Mouse (Mus musculus) spleen, postnatal 36 days (tissue): ENCODE measurements around the gene Lypd1.

Experiments used
- DNase-seq, 2 experiments: peaks; one replicate each; pipeline ENCODE4 v3.0.0; 2022; ENCODE audit warnings: low spot score in 2 of 2, mixed read lengths in 1 of 2

Gene Lypd1

DNA sequence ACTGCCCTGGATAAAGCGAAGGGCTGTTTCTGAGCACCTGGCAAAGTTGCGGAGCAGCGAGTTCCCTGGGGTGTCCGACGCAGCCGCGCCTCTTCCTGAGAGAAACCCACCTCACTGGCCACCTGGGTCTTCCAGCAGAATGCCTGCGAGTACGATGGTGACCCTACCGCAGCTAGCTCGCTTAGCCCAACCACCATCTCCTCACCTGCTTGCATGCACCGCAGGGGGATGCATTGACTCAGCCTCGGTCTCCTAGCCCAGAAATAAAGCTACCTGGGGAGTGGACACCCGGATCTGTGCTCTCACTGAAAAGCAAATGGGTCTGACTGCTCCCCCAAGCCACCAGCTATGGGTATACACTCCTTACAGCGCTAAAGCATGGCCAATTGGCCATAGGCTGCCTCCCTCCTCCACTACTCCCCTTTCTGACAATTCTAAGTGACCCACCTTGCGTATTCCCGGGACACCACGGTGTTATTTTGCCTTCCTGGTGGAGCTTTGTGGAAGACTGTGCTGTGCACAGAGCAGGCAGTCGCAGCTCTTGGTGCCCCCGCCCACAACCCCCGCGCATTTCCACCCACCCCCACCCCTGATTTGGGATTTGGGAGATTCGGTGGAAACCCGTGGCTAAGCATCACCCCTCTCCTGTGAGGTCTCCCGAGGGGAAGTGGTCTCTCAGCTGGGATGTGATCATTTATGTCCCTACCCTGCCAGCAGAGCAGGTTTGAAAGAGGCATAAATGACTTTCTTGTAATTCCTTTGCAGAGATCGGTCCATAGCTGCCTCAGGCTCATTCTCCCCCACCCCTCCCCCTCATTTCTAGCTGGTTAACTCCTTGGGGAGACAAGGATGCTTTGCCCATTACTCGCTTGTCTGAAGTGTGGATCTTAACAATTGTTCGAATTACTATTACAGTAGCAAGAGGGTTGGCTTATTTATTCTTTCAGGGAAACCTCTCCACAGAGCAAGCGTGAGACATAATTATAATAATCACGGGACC lies at the start of gene Lypd1:
TSS of gene Lypd1 (minus strand) at position 501 of the 1,000 bp plus-strand sequence.
- no peak for DNase-seq

DNA sequence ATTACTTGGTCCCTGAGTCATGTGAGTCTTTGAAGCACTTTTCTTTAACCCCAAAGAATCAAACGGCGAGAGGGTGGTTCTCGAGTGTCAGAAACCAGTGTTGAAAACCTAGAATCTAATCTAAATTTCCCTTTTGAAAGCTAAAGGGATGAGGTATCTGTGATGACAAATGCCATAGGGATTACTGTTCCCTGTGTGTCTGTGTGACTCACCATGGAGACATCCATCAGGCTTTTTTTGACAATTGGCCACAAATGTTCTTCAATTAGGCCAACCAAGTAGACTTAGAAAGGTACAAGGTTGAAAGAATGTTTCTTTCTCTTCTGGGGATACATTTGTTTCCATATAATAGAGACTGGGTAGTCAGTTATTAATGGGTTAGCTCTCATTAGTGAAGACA lies 38.1 kb upstream of the Lypd1 start:
- DNase-seq = no peak

DNA sequence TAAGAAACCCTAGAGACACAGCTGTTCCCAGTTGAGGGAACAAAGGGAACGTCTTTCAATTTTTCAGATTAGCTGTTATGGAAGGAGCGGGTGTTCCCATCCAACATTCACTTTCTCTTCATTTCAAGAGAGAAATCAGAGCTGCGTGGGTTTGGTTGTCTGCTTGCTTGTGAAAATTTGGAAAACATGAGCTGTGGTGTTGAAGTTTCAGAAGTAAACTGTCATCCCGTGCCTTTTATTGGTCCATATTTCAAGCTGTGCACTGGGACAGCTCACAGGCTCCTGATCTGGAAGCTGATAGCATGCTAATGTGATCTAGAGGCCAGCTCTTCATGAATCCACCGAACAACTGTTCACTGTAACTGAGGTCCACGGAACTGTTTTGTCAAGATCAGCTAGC lies 36.2 kb upstream of the Lypd1 start:
- DNase-seq = no peak

DNA sequence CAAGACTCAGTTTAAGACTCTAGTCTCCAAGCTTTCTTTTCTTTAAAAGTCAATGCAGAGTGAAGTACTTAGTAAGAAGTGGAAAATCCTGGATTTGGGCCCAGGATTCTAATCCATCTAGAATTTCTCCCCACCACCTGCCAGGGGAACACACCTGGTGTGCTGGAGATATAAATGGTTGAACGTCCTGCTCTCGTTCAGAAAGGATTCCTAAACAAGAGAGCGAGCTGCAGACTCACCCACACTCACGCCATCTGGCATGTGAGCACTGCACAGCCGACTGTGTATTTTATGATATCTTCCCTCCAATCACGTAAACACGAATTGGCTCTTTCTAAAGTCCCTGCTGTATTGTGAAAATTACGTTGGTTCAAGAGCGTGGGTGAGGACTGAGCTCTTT lies 32.2 kb upstream of the Lypd1 start:
- DNase-seq = no peak

DNA sequence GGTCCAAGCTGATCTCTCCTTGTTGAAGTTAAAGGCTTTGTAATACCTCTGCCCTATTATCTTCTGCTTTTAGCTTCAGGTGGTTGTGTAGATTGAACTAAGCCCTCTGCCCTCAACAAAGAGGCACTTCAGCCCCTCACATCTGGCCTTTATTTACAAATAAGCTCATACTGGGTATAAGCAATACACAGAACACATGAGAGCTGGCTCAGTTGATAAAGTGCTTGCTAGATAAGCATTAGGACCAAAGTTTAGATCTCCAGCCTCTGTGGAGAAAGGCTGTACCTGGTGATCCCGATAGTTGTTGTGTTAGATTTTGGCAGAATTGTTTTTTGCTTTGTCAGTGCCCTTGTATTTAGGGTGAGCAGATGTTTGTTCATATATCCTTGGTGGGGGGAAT lies 30.4 kb upstream of the Lypd1 start:
- no peak for DNase-seq

DNA sequence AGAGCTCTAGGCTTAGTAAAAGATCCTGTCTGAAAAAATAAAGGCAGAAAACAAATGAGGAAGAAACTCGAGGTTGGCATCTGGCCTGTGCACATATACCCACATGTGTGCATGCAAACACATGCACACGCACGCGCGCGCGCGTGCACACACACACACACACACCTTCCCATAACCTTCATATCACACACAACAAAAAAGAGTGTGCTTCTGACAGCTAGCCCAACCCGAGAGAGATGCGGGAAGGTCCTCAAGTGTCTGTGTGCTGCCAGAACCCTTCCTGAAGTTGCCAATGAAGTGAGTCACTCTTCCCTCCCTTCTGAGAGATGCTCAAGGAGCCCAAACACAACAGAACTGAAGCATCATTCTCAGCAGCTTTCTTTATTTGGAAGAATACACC lies 12.6 kb upstream of the Lypd1 start:
- no peak for DNase-seq

DNA sequence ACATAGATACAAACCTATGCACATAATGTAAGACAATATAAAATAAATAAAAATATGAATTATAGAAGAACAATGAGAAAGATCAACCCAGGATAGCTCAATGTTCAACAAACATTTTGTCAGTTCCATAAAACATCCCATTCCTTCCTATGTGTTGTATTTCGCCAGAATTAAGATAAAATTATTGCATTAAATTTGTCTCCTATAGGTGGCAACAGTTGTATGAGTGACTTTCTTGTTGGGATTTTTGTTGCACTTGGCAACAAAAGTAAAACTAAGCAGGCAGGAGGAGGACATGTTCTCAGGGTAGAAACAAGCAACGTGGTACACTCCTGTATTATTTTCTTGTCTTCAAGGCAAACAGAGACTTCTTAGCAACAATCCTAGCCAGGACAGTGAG lies 10.2 kb upstream of the Lypd1 start:
- no peak for DNase-seq

DNA sequence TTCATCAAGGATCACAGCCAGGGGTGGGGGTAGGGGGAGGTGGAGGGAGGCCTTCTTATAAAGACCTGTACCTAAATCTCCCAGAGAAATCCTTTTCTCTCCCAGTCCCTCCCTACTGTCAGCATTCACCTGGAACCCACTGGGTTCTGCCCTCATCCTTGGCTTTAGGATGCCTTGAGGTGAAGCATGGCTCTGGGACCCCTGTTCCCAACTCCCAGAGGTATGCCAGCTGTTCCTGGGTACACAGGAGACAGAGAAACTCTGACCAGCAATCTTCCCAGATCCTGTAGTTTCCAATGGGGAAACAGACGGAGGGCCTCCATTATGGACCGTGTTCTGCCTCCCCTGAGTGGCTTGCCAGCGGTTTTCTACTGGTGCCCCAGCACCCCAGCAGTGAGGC lies 7.8 kb upstream of the Lypd1 start:
- no peak for DNase-seq

DNA sequence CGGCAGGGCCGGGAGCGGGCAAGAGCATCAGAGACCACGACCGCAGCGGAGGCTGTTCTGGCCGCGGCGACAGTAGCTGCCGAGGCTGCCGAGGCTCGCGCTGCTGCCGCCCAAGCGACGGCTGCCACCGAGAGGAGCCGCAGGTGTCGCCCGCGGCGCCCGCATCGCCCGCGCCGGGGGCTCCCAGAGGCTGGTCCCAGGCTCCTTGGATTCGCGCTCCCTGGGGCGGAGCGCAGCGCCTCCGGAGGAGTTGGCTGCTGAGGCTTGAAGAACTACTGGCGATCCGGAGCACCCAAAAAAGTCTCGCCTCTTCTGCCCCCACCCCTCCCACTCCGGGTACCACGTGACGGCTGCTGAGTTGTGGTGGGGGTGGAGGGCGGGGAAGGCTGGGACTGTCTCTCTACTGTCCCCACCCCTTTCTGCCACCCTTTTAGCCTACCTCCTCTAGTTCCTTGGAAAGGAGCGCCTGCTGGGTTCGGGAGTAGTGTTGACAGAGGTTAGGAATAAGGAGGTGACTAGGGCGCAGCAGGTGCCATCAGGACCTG lies 928 bp downstream of the Lypd1 start:
- DNase-seq = no peak

DNA sequence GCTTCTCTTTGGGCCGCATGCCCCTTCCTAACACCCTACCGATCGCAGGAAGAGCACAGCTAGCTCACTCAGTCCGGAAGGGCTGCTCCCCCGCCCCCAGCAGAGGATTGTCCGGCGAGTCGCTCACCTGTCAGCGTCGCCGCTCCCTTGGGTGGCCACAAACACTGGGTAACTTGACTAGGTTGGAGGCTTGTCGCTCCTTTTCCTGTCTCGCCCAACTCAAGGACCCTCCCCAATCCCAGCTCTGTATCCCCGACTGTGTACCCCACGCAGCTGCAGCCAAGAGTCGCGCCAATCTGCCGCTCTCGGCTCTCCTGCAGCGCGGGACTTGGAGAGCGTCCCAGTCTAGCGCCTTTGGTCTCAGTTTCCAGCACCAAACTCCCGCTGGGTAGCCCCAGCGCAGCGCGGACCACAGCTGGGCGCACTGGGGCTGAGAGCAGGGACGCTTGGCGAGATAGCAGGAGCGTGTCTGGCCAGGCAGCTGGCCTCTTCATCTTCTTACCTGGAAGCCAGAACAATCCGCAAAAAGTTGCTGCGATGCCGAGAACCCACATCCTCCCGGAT lies 1.5 kb downstream of the Lypd1 start:
- DNase-seq = no peak

DNA sequence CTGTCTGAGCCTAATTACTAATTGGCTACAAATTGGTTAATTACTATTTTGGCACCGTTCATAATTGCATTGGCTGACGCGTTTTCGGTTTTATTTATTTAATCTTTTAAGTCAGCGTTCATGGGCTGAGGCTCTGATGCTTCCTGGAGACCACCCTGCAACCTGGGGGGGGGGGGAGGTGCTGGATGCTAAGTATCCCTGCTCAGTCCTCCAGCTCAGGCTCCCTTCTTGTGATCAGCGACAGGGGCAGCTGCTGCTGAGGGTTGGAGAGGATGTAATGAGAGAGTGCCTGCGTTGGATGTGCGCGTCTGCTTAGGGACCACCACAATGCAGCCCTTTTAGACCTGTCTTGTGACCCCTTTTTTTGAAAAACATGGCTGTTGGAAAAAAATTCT lies 2.0 kb downstream of the Lypd1 start:
- DNase-seq = no peak

DNA sequence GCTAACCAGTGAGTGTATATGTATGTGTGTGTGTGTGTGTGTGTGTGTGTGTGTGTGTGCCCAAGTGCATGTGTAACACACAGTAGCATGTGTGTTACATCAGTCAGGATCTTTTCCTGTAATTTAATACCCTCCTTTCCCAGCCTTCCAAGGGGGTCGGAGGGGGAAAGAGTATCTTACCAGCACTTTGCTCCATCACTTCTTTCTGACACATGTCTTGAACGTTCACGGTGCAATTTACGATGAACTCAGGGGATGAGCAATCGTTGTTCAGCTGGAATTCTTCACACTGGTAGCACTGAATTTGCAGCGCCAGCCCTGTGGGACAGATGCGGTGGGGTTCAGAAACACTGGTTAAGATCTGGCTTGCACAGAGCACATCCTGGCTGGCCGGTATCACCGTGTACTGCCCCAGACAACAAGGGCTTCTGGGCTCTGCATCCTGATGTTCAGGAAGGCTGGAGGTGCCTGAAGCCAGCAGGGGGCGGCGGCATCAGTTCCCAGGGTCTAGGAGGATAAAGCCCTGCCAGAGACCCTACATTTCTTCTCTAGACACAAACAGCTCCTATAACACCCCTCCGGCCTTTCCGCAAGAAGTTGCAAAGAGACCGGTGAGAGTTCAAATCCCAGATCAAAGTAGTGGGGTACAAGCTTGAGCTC lies 2.6 kb downstream of the Lypd1 start:
- no peak for DNase-seq

DNA sequence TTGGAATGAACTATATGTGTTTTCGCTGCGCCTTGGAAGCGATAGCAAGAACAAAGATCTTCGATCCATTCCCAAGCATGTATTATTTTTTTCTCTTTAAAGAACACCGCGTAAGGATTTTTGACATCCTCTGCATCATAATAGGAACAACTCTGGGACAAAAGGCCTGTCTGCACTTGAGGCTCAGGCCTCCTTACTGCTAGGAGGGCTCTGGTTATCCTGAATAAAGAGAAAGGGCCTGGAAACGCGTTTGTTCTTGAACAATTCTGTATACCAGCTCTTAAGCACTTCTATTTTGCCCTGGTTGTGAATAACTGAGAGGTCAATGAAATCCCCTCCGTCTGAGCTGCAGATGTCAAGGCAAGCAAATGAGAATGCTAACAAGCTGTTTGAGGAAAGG lies 19.7 kb downstream of the Lypd1 start:
- no peak for DNase-seq

DNA sequence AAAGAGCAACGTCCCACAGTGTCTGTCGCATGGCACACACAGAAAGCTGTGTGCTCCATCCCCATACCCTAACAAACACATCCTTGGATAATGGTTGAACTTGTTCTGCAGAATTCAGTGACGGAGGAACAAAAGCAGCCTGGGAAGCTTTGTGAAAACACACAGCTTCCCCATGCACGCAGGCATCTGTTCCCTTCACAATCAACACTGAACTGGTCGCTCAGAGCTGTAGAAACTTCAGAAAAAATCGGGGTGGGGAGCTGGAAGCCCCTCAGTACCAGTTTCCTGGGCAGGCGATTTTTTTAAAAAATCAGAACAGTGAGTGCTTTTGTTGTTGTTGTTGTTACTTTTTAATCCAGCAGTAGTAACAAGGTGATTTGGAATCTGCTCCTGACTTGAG lies 42.8 kb downstream of the Lypd1 start:
- DNase-seq = no peak

DNA sequence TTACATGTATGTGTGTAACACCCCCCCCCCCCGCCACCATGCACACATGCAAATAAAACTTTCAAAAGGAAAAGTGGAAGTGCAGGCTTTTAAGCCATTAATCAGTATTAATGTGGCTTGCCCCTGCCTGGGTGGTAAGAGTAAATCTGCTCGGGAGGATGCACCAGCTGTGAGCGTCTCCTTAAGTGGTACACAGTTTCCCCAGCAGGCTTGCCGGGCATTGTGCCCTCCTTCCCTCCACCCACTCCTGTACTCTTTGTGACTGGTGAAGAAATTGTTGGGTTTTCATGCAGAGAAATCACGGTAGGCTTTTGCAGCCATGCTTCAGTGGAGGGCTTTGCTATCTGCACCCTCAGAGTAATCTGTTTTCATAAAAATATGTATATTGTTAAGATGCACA lies 54.3 kb downstream of the Lypd1 start:
- DNase-seq = no peak

DNA sequence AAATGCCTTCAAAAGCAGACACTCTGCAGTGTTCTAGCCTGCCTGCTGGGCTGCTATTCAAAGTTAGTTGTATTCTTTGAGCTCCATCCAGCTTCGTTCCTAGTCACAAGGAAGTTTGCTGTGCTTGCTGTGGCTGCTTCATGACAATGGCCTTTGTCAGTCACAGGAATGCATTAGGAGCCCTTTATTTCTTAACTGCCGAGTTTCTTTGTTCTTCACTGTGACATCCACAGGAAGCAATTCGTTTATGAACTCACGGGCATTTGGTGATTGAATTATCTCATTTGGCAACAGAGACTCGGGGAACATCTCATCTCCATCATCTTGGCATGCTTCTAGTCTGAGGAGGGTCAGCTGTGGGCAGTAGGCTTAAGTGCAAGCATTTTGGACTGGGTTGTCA lies 58.3 kb downstream of the Lypd1 start:
- DNase-seq = no peak

DNA sequence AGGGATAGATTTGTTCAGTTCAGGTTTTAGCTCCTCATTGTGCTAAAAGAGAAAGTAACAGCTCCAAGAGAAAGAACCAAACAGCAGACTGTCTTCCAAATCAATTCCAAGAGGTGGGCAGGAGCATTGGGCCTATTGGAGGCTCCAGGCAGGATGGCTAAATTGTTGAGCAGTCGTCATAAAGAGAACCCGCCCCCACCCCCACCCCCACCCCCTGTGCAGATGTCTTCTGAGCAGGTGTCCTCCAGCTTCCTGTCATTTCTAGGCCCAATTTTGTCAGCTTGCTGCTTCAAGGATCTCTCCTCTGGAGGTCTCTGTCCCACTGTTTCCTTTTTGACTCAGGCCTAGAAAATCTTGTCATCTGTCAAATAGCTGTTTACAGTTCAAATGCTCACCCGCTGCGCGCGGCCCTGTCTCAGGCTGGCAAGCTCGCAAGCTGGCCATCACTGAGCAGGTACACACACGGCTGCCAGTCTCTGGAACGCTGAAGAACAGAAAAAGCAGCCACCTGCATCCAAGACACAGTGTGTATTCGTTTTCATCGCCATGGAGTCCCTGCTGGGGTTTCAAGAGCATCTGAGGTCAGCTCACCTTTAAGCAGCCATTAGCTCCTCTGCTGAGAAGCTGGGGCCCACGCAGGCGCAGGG lies 73.0 kb downstream of the Lypd1 start:
- DNase-seq = no peak

DNA sequence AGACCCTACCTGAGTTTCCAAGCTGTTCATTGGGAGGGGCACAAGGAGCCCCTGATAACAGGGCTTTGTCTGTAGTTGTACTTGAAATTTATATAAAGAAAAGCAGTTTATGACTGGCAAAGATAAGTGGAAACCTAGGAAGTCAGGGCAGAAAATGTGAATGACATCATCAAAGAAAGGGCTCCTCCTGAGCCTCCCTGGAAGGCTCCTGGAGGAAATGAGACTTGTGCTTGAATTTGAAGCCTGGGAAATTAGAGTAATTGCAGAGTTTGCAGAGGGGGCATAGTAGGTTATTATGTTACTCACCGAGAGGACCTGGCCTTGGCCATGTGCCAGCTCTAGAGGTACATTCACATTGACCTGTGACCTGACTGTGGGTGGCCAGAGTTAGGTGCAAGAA lies 75.4 kb downstream of the Lypd1 start:
- DNase-seq = no peak

DNA sequence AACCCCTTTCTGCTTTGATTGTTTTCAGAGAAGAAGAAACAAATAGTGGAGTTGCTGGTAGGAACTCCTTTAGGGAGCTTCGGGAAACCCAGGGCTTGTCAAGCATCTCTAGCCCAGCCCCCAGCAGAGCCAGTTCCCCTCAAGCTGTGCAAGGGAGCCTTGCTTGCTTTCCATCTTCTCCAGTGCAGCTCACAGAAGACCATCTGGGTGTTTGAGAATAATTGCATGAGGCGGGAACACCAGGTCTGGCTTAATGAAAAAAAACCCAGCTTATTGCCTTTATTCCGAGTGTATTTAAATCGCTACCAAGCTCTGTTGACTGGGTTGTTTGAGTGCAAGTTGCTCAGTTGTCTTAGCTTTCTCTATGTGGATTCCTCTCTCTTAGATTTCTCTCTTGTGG lies 89.3 kb downstream of the Lypd1 start:
- DNase-seq = no peak

DNA sequence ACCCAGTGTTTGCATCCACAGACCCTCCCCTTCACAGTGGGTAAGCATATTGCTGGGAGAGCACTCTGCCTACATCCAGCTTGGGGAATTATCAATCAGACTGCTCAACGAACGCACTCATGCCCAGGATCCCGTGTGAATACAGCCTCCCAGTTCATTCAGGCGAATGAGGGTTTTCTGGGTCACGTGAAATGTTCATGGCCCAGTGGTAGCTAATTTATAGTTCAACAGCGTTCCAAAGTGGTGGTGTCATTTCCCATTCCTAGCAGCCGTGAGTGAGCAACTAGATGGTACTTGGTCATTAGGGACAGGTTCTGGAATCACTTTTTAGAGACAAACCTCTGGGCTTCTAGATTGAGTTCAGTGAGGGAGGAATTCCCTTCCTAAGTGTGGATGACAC lies 91.8 kb downstream of the Lypd1 start:
- DNase-seq = no peak
